Mouse (Mus musculus) large intestine, adult 2 months (tissue): ENCODE data around the gene Edc3. TPM values are rescaled to one million over a fixed set of nuclear protein-coding genes. Genes with fewer than 3 reads are reported as not detected.
"Not testable (repeated sequence)": the region's sequence is repeated elsewhere in the genome, so short reads cannot be mapped to it uniquely, and the experiment has no call there.

Source experiments
- DNase-seq: peaks from one replicate; pipeline ENCODE4 v3.0.0-alpha.2; 2012; ENCODE audit warnings: low read depth, low spot score
- WGBS: fragments of 180-500 bp; shearing (Covaris S2); methylation state at CpG from one replicate; pipeline ENCODE4 v1.1.7; 2018; 5-methylcytosine and 5-hydroxymethylcytosine counted together
- polyA plus RNA-seq: library from polyadenylated mRNA; depleted of rRNA; stranded (reverse); fragments of >200 nt; gene quantifications from 2 replicates; pipeline ENCODE4 v1.2.3, GENCODE M21; 2012

The Edc3 gene
- polyA plus RNA-seq, 1 experiment: 10.1 TPM

DNA sequence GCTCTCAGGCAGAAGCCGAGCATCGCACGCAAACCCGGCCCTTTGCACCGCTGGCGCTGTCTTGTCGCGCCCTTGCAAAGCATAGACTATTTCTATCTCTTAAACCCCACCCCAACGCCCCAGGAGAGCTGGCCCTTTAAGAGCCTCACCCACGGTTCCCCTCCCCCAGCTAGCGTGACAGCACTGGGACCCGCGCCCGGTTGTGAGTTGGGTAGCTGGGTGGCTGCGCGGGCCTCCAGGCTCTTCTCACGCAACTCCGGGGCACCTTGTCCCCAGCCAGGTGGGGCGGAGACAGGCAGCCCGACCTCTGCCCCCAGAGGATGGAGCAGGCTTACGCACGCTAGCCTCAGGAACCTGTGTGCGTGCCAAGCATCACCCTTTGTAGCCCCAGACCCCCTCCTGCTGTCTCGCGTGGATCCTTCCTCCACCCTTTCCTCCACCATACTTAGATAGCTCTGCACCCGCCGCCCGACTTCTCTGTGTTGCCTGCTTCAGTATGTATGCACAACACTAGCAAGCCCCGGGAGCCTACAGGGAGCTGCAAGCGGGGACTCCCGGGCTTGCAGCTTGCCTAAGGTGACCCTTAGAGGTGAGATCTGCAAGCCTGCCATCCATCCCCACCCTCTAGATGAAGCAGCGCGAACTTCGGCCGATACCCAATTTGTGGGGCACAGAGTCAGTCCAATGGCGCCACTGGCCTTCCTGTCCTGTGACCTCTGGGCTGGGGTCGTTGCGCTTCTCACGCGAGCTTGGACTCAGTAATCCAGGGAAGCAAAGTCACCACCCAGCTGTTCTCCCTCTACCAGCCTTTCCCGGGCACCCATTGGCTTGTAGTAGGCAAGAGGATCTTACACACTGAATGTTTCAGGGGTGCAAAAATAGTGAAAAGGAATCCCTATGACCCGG, 11.7 kb upstream of the Edc3 start:
- WGBS: 7% methylated on average over 42 of the region's 42 CpGs
- no peak for DNase-seq

DNA sequence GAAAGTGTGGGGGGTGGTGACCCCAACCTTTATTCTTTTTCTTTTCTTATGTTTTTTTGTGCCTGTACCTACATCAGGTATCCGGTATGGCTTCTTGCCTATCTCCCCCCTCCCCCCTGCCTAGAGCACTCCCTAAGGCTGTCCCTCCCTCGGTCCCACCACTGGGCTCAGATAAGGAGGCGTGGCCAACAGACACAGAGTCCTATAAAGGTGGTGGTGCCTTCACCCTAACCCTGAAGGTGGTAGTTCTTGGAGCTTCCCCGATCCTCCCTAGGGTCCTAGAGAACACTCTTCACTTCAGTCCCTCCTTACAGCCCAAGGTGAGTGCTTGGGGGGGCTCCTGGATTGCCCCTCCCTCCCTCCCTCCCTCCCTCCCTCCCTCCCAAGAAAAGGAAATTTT, 11.0 kb upstream of the Edc3 start:
- DNase-seq: no peak
- WGBS: 47% methylated on average over 4 of the region's 4 CpGs

- 79% methylated on average over 1 of the region's 1 CpGs for WGBS
- no peak for DNase-seq
These were observed 9.7 kb upstream of the Edc3 start for GRCm38 (mm10) chr9:57698466-57699150.

DNA sequence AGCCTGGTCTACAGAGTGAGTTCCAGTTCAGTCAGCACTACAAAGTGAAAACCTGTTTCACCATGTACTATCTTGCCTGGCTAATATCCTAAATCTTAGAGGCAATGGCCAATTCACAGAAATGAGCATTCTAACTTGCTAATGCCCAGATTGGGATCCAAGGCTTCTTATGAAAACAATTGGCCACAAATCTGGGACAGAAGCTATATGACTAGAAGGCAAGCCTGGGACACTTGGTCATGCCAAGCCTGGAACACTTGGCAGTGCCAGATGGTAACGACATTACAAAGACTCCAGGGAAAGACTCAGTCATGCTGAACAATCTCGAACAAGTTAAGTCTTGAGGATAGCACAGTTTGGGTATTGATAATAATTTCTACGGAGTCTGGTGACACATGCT, 1.8 kb upstream of the Edc3 start:
- 90% methylated on average over 3 of the region's 3 CpGs for WGBS
- DNase-seq: no peak

GRCm38 (mm10) chr9:57708720-57709274, 457 bp downstream of the Edc3 start:
- no peak for DNase-seq
- 2% methylated on average over 39 of the region's 39 CpGs for WGBS

GRCm38 (mm10) chr9:57710214-57710613, 1.9 kb downstream of the Edc3 start:
- 74% methylated on average over 5 of the region's 5 CpGs for WGBS
- DNase-seq: not testable (repeated sequence)

DNA sequence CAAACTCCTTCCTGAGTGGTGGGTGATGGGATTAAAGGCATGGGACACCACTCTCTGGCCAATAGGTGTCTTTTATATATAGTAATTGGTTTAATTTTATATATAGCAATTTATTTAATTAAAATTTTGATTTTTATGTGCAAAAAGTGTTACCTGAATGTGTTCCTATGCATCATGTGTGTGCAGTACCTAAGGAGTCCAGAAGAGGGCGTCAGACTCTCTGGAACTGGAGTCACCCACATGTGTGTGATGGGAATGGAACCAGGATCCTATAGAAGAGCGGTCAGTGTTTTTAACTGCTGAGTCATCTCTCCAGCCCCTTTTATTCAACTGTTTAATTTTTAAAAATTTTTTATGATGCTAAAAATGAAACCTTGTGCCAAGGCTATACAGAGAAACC, 3.9 kb downstream of the Edc3 start:
- 78% methylated on average over 2 of the region's 2 CpGs for WGBS

GRCm38 (mm10) chr9:57718408-57718807, 10.1 kb downstream of the Edc3 start:
- no peak for DNase-seq
- 84% methylated on average over 7 of the region's 7 CpGs for WGBS

More for the DNA sequence above, 3.9 kb downstream of the Edc3 start:
- DNase-seq: no peak

DNA sequence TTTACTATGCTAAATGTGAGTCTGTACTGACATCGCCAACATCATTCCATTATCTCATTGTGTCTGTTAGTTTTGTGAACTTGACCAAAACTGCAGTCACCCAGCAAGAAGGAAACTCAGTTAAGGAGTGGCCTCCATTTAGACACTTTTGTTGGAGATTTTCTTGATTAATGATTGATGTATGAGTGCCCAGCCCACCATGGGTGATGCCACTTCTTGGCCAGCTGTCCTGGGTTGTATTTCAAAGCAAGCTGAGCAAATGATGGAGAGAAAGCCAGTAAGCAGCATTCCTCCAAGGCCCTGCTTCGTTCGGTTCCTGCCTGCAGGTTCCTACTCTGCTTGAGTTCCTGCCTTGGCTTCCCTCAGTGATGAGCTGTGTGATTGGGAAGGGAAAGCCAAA, 12.4 kb downstream of the Edc3 start:
- WGBS: 77% methylated on average over 3 of the region's 3 CpGs
- DNase-seq: no peak

DNA sequence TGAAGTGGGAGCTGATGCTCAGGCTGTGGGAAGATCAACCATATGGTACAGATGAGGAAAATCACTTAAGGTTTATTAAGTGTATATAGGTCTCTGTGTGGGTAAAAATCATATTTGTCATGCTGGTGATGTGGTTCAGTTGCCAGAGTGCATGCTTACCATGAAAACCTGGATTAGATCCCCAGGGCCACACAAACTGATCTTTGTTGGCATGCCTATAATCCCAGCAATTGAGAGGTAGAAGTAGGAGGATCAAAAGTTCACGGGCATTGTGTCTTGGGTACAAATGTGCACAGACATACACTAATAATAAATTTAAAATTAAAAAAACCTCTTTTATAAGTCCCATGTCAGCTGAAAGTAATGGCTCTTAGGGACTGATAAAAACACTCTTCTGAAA, 14.0 kb downstream of the Edc3 start:
- no peak for DNase-seq
- WGBS: 55% methylated on average over 1 of the region's 1 CpGs

DNA sequence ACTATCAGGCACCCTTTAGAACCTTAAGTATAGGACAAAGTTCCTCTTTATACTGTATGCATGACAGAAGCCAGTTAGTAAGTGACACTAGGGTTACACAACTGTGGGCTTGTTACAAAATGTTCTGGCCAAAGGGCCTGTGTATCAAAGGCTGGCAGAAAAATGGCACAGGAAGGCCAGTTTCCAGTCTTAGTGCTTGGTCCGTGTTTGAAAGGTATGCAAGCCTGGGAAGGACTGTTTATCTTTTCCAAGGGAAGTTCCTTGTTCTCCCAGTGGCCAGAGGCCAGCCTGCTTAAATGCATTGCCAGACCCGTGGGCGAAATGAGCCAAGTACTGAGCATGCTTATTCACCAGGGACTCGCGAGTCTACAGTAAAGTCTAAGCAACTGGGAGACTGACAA, 15.0 kb downstream of the Edc3 start:
- peak; percentile 28 for DNase-seq
- WGBS: 3% methylated on average over 5 of the region's 5 CpGs

GRCm38 (mm10) chr9:57723796-57724195, 15.5 kb downstream of the Edc3 start:
- no peak for DNase-seq
- WGBS: 58% methylated on average over 5 of the region's 5 CpGs

GRCm38 (mm10) chr9:57724701-57725100, 16.4 kb downstream of the Edc3 start:
- no peak for DNase-seq
- WGBS: 93% methylated on average over 3 of the region's 3 CpGs

DNA sequence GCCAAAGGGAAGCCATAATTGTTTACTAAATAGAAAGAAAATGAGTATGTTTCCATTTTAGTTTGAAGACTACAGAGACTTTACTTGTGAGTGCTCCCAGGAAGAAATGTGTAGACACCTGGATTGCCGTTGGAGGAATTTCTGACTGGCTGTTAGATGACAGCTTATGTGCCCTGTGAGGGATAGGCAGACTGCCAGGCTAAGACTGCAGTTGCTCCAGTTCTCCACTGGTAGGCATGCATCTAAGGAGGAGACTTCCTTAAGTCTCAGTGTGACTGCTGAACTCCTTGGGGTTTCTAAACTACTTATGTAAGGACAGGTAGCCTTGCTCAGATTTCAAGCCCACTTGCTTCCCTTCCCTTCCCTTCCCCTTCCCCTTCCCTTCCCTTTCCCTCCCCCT, 20.0 kb downstream of the Edc3 start:
- 79% methylated on average over 1 of the region's 1 CpGs for WGBS
- DNase-seq: no peak

DNA sequence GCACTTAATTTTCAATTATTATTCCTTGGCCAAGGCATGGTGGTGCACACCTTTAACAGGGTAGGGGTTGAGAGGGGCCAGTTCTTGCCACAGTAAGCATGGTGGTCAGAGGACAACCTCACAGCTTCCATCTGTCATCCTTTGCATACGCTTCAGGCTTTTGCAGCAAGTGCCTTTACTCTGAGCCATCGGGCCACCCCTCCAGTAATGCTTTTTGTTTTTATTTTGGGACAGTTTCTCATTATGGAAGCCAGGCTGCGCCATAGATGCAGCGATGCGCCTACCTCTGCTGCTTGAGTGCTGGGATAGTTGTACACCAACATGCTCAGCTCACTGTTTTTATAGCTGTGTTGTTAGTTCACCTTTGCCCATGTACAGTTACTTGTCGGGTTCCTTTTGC, 25.3 kb downstream of the Edc3 start:
- WGBS: 79% methylated on average over 6 of the region's 6 CpGs
- DNase-seq: no peak

DNA sequence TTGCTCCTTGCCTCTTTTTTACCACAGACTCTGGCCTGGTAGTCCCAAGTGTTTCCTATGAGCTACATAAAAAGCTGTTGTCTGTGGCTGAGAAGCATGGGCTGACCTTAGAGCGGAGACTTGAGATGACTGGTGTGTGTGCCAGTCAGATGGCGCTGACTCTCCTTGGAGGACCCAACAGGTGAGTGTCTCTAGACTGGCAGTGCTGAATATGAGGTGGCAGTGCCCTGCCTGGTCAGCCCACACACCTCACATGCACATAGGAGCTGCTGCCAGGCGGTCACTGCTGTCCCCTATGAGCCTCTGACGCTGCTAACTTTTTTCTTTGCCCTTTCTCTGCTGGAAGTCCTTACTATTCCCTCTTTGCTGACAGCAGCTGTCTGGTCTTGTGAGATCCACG, 31.5 kb downstream of the Edc3 start:
- 93% methylated on average over 5 of the region's 5 CpGs for WGBS
- DNase-seq: no peak

DNA sequence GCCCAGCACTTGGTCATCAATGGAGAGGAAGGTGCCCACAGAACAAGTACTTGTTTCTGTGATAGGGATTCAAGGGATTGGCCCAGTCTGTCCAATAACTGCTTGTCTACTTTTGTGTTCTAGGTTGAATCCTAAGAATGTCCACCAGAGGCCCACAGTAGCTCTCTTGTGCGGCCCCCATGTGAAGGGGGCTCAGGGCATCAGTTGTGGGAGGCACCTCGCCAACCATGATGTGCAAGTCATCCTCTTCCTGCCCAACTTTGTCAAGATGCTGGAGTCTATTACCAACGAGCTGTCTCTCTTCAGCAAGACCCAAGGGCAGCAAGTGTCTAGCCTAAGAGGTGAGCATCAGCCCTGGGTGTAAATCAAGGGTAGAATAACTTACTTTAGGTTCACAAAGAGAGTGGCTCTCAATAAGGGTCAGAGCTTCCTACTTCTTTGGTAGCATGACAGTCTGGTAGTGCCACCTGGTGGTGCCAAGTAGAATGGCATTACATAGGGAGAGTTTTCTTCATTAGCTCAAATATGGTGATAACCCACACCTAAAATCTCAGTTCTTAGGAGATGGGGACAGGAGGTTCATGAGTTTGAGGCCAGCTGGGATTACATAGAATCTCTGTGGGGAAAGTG, 36.2 kb downstream of the Edc3 start:
- whole genome bisulfite sequencing: 61% methylated on average over 3 of the region's 3 CpGs
- peak; percentile 40 for DNase-seq

DNA sequence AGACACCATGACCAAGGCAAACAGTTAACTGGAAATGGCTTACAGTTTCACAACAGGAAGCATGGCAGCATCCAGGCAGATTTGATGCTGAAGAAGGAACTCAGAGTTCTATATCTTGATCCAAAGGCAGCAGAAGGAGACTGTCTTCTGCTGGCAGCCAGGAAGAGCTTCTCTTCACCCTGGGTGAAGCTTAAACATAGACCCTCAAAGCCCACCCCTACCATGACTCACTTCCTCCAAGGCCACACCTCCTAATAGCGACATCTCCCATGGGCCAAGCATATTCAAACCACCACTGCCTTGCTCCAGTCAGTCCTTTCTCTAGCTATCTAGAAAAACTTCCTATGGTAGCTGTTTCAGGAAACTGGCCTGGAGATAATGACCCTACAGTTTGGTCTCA, 38.7 kb downstream of the Edc3 start:
- 79% methylated on average over 1 of the region's 1 CpGs for WGBS
- no peak for DNase-seq

- no peak for DNase-seq
- WGBS: 78% methylated on average over 6 of the region's 6 CpGs
These were observed 39.8 kb downstream of the Edc3 start for GRCm38 (mm10) chr9:57748137-57748536.

- DNase-seq: no peak
- 18% methylated on average over 1 of the region's 1 CpGs for WGBS
These were observed 40.5 kb downstream of the Edc3 start for GRCm38 (mm10) chr9:57748831-57749230.
